Mouse (Mus musculus): ENCODE measurements at regions not wholly inside any gene's neighbourhood (a gene's known extent, or its start where the extent isn't known, plus 50 kb on each side); places are given as distances from the start of the nearest gene placed in this dataset.

- TF ChIP-seq CTCF (IDR thresholded peaks at IDR 0.05; ENCODE audit: low read depth) (no peak), EP300 (IDR thresholded peaks at IDR 0.05; ENCODE audit: low read depth) (no peak)
These were observed 155.0 kb downstream of the Sst start for GRCm38 (mm10) chr16:23735722-23736121.
